Mouse (Mus musculus) neural tube, embryonic 11.5 days (tissue): Measurements from ENCODE around the gene Jph4. TPM values are rescaled to one million over a fixed set of nuclear protein-coding genes. Genes with fewer than 3 reads are reported as not detected.

Source experiments
- ATAC-seq: fragments of 200-750 bp; cut with Nextera tagmentation; 2 replicates; pipeline ENCODE4 v1.8.0; 2017; ENCODE audit warnings: moderate number of reproducible peaks, mild to moderate bottlenecking, moderate TSS enrichment, moderate library complexity; ENCODE audit not compliant: insufficient read depth, low FRiP score, low TSS enrichment
- DNase-seq: peaks from one replicate; pipeline ENCODE4 v3.0.0-alpha.2; 2015; ENCODE audit warnings: low spot score
- H3K27ac ChIP-seq: fragments of 300-500 bp; sonication (generic); 2 replicates; pipeline ENCODE4 v1.5.1; 2014; ENCODE audit warnings: low read depth, mild to moderate bottlenecking, low read length
- H3K27me3 ChIP-seq: fragments of 300-500 bp; sonication (generic); 2 replicates; pipeline ENCODE4 v1.6.1; 2014; ENCODE audit warnings: mild to moderate bottlenecking, low read length, mixed read lengths; ENCODE audit not compliant: control insufficient read depth, insufficient read depth
- H3K36me3 ChIP-seq: fragments of 300-500 bp; sonication (generic); 2 replicates; pipeline ENCODE4 v1.6.1; 2014; ENCODE audit warnings: mild to moderate bottlenecking, low read length, moderate library complexity, mixed read lengths; ENCODE audit not compliant: control insufficient read depth, insufficient read depth
- H3K4me1 ChIP-seq: fragments of 300-500 bp; sonication (generic); 2 replicates; pipeline ENCODE4 v1.6.1; 2014; ENCODE audit warnings: low read length, mixed read lengths; ENCODE audit not compliant: control insufficient read depth, insufficient read depth
- H3K4me2 ChIP-seq: fragments of 300-500 bp; sonication (generic); 2 replicates; pipeline ENCODE4 v1.6.1; 2014; ENCODE audit warnings: low read depth, mild to moderate bottlenecking, moderate library complexity
- H3K4me3 ChIP-seq: fragments of 300-500 bp; sonication (generic); 2 replicates; pipeline ENCODE4 v1.5.1; 2014; ENCODE audit warnings: low read depth, low read length
- H3K9ac ChIP-seq: fragments of 300-500 bp; sonication (generic); 2 replicates; pipeline ENCODE4 v1.6.1; 2014; ENCODE audit warnings: mild to moderate bottlenecking, low read length
- H3K9me3 ChIP-seq: fragments of 300-500 bp; sonication (generic); 2 replicates; pipeline ENCODE4 v1.6.1; 2016; ENCODE audit warnings: low read length; ENCODE audit not compliant: control insufficient read depth
- WGBS: fragments of 180-500 bp; shearing (Covaris S2); extraction: QIAGEN DNeasy Blood & Tissue Kit; methylation state at CpG from one replicate; pipeline ENCODE4 v1.1.7; 2014; 5-methylcytosine and 5-hydroxymethylcytosine counted together
- polyA plus RNA-seq: library from polyadenylated mRNA; unstranded; fragments of >200 nt; fragmentation: Nextera tagmentation; extraction: Ambion mirVana; gene quantifications from 2 replicates; pipeline ENCODE4 v1.2.1, GENCODE M21; 2014

The Jph4 gene
- polyA plus RNA-seq, 1 experiment from 2014 or later: 3.8 TPM

- H3K4me2 ChIP-seq: no peak overlapping the region
- ATAC-seq (no peak), DNase-seq (no peak)
- no peak overlapping the region for H3K27ac ChIP-seq
- H3K27me3 ChIP-seq: no peaks in the 10 kb centered on the region; the same call in 1 of the 2 replicates
- no peak overlapping the region for H3K9ac ChIP-seq
- no peak overlapping the region for H3K4me3 ChIP-seq
- 84% methylated on average over 13 of the region's 13 CpGs for WGBS
- H3K9me3 ChIP-seq: no peaks in the 10 kb centered on the region
- H3K36me3 ChIP-seq: peaks cover 4% of the 10 kb centered on the region
- peaks cover 14% of the 10 kb centered on the region for H3K4me1 ChIP-seq
Measured at GRCm38 (mm10) chr14:55065391-55065790, 51.3 kb downstream of the Jph4 start.

GRCm38 (mm10) chr14:55064481-55065370, 52.0 kb downstream of the Jph4 start:
- H3K27ac ChIP-seq: no peak overlapping the region
- H3K36me3 ChIP-seq: peaks cover 4% of the 10 kb centered on the region

DNA sequence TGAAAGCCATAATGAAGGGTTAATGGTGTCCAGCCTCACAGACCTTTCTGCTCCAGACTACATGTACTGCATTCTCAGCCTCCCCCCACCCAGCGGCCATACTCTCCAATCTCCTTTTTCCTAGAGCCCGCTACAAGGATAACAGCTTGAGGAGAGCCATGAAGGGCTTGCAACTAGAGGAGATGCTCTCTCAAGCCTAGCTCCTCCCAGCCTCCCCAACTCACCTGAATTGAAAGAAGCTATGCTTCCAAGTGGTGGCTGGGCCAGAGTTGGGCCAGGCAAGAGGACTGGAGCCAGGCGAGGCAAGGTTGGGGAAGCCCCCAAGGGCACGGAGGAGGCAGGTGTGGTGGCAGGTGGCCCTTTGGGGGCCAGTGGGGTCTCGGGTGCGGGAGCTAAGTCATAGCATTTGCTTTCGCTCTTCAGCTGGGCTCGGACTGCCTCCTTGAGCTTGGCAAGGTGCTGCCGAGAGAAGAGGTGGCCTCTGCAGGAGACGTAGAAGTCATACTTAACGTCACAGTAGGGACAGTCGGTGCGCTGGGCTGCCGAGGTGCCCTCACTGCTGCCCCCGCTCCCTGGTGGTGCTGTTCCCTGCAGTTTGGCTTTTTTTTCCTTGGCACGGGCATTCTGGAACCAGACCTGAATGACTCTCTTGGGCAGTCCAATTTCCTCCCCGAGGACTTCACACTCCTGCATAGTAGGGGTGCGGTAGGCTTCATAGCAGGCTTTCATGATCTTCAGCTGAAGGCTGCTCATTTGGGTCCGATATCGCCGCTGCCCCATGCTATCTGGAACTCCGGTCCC, 53.0 kb downstream of the Jph4 start:
- Histone ChIP-seq H3K4me1 (peaks cover 14% of the 10 kb centered on the region), H3K4me2 (no peak overlapping the region), H3K27ac (no peak overlapping the region), H3K36me3 (peaks cover 4% of the 10 kb centered on the region; the same call in 1 of the 2 replicates), H3K4me3 (no peak overlapping the region), H3K9ac (no peak overlapping the region; the same call in 1 of the 2 replicates), H3K27me3 (no peaks in the 10 kb centered on the region; the same call in 1 of the 2 replicates), H3K9me3 (no peaks in the 10 kb centered on the region)
- no peak for DNase-seq
- 86% methylated on average over 22 of the region's 22 CpGs for WGBS
- ATAC-seq: no peak

More at GRCm38 (mm10) chr14:55064481-55065370, 52.0 kb downstream of the Jph4 start:
- WGBS: 79% methylated on average over 35 of the region's 35 CpGs
- ATAC-seq (no peak), DNase-seq (no peak)
- H3K4me1 ChIP-seq: peaks cover 14% of the 10 kb centered on the region
- H3K9ac ChIP-seq: no peak overlapping the region
- no peak overlapping the region for H3K4me3 ChIP-seq
- no peak overlapping the region for H3K4me2 ChIP-seq
- no peaks in the 10 kb centered on the region for H3K9me3 ChIP-seq
- no peaks in the 10 kb centered on the region; the same call in 1 of the 2 replicates for H3K27me3 ChIP-seq

DNA sequence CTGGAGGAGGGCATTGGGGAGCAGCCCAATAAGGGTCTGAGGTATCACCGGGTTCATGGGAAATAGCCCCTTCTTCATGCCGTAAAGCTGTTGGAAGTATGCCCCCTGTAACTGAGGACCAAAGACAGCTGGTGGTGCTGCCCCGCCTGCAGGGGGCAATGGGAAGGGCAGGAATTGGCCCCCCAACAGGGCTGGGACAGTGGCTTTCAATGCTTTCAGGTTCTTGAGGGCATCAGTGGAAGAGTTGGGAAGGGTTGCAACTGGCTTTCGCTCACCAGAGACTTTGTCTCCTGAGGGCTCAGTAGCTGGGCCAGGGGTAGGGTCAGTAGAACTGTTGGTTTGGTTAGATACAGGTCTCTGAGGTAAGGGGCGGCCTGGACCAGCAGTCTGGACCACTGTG, 53.6 kb downstream of the Jph4 start:
- no peak overlapping the region; the same call in 1 of the 2 replicates for H3K4me2 ChIP-seq
- H3K9ac ChIP-seq: no peak overlapping the region
- ATAC-seq: no peak
- H3K4me1 ChIP-seq: peaks cover 14% of the 10 kb centered on the region
- no peak overlapping the region for H3K27ac ChIP-seq
- no peak for DNase-seq
- H3K9me3 ChIP-seq: no peaks in the 10 kb centered on the region
- WGBS: 83% methylated on average over 5 of the region's 5 CpGs
- no peak overlapping the region for H3K4me3 ChIP-seq
- H3K27me3 ChIP-seq: no peaks in the 10 kb centered on the region; the same call in 1 of the 2 replicates
- peaks cover 4% of the 10 kb centered on the region; the same call in 1 of the 2 replicates for H3K36me3 ChIP-seq

DNA sequence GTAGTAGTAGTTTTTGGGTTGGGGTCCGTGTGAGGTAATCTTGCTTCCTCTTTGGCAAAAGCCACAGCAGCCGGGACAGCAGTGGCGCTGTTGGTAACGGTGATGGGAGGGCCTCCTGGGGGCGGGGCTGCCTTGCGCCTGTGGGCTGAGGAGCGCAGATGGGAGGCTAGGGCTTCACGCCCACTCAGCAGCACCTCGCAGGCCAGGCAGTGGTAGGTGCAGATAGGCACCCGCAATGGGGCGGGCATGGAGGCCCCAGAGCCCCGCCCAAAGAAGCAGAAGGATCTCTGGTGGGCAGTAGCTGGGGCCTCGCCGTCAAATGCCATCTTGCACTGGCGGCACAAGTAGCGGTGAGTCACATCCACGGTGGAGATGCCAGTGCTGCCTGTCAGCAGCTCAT, 54.1 kb downstream of the Jph4 start:
- Histone ChIP-seq H3K4me2 (peak overlapping the region; percentile 14; the same call in 1 of the 2 replicates), H3K36me3 (peaks cover 4% of the 10 kb centered on the region; the same call in 1 of the 2 replicates), H3K9ac (no peak overlapping the region), H3K4me3 (no peak overlapping the region), H3K9me3 (no peaks in the 10 kb centered on the region), H3K27me3 (no peaks in the 10 kb centered on the region; the same call in 1 of the 2 replicates), H3K27ac (no peak overlapping the region), H3K4me1 (peaks cover 14% of the 10 kb centered on the region)
- WGBS: 17% methylated on average over 17 of the region's 17 CpGs
- no peak; the same call in 1 of the 2 replicates for ATAC-seq
- peak; percentile 44 for DNase-seq

- WGBS: 35% methylated on average over 7 of the region's 7 CpGs
- DNase-seq (no peak), ATAC-seq (no peak)
- Histone ChIP-seq H3K9ac (no peak overlapping the region), H3K27ac (no peak overlapping the region), H3K36me3 (peaks cover 4% of the 10 kb centered on the region; the same call in 1 of the 2 replicates), H3K27me3 (no peaks in the 10 kb centered on the region; the same call in 1 of the 2 replicates), H3K9me3 (no peaks in the 10 kb centered on the region), H3K4me3 (no peak overlapping the region), H3K4me1 (peaks cover 14% of the 10 kb centered on the region), H3K4me2 (no peak overlapping the region)
Measured at GRCm38 (mm10) chr14:55061845-55062244, 54.9 kb downstream of the Jph4 start.

GRCm38 (mm10) chr14:55059931-55060330, 56.8 kb downstream of the Jph4 start:
- H3K4me3 ChIP-seq: no peak overlapping the region
- no peak overlapping the region for H3K9ac ChIP-seq
- no peaks in the 10 kb centered on the region for H3K9me3 ChIP-seq
- peaks cover 14% of the 10 kb centered on the region for H3K4me1 ChIP-seq
- WGBS: 80% methylated on average over 5 of the region's 5 CpGs
- ATAC-seq: no peak
- no peak overlapping the region for H3K27ac ChIP-seq
- no peaks in the 10 kb centered on the region; the same call in 1 of the 2 replicates for H3K27me3 ChIP-seq
- no peaks in the 10 kb centered on the region for H3K36me3 ChIP-seq
- DNase-seq: no peak
- H3K4me2 ChIP-seq: no peak overlapping the region

DNA sequence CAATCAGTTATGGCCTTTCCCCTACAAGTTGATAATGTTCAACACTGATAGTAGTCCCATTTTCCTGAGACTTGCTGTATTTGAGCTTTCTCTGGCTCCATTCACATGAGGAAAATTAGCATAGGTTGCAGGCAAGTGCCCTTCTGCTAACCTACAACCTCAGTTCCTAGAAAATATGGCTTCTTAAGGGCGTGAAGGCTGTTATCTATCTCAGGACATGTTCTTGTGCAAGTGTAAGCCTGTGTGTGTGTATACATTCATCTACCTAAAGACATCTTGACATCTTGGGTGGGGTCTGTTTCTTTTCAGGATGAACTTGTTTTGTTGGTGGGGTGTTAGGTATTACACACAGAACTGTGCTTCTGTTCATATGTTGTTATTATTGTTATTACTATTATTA, 57.7 kb downstream of the Jph4 start:
- Histone ChIP-seq H3K4me3 (no peak overlapping the region), H3K27me3 (no peaks in the 10 kb centered on the region; the same call in 1 of the 2 replicates), H3K4me1 (peaks cover 14% of the 10 kb centered on the region), H3K9ac (no peak overlapping the region), H3K9me3 (no peaks in the 10 kb centered on the region), H3K36me3 (no peaks in the 10 kb centered on the region), H3K4me2 (no peak overlapping the region), H3K27ac (no peak overlapping the region)
- DNase-seq (no peak), ATAC-seq (no peak)
- 80% methylated on average over 1 of the region's 1 CpGs for WGBS
